Mouse (Mus musculus) CH12.LX (cell line): ENCODE data around the gene Sesn1.

Source experiments
- CTCF ChIP-seq, 2 experiments: IDR thresholded peaks in 1 of 2; conservative IDR thresholded peaks in 1 of 2; 2 replicates each; pipeline ENCODE4 v1.5.1; 2011 to 2012; ENCODE audit warnings: low read depth in 2 of 2, low read length in 2 of 2, improper control_type of control experiment in 1 of 2, inconsistent platforms in 1 of 2, mild to moderate bottlenecking in 1 of 2, moderate library complexity in 1 of 2
- EP300 ChIP-seq: IDR thresholded peaks from 2 replicates; pipeline ENCODE4 v1.6.1; 2011; ENCODE audit warnings: low read length, improper control_type of control experiment
- MAFK ChIP-seq: IDR thresholded peaks from 2 replicates; pipeline ENCODE4 v1.6.1; 2011; ENCODE audit warnings: low read length, improper control_type of control experiment; ENCODE audit not compliant: insufficient replicate concordance
- MAX ChIP-seq: IDR thresholded peaks from 2 replicates; pipeline ENCODE4 v1.6.1; 2011; ENCODE audit warnings: low read length, improper control_type of control experiment
- POLR2A ChIP-seq: IDR thresholded peaks from 2 replicates; pipeline ENCODE4 v1.6.1; 2011; ENCODE audit warnings: low read depth, mild to moderate bottlenecking, improper control_type of control experiment, low read length
- ZNF384 ChIP-seq: IDR thresholded peaks from 2 replicates; pipeline ENCODE4 v1.6.1; 2012; ENCODE audit warnings: low read depth, low read length, improper control_type of control experiment, inconsistent platforms

GRCm38 (mm10) chr10:41816516-41816915, 6.8 kb downstream of the Sesn1 start:
- TF ChIP-seq ZNF384: no peak
- no peak for TF ChIP-seq EP300
- no peak for TF ChIP-seq CTCF (conservative IDR thresholded peaks at IDR 0.05 in 1 of 2, IDR thresholded peaks at IDR 0.05 in 1 of 2; ENCODE audit: low read depth in 2 of 2, low read length in 2 of 2)
- TF ChIP-seq MAX: no peak
- no peak for TF ChIP-seq POLR2A
- no peak for TF ChIP-seq MAFK
